Mouse (Mus musculus): ENCODE measurements around the gene Tmem185a.
A peak's percentile ranks its signal among the peaks of the same experiment; 100 is the strongest.
"Not testable (repeated sequence)": the region's sequence is repeated elsewhere in the genome, so short reads cannot be mapped to it uniquely, and the experiment has no call there.

Tmem185a gene

DNA sequence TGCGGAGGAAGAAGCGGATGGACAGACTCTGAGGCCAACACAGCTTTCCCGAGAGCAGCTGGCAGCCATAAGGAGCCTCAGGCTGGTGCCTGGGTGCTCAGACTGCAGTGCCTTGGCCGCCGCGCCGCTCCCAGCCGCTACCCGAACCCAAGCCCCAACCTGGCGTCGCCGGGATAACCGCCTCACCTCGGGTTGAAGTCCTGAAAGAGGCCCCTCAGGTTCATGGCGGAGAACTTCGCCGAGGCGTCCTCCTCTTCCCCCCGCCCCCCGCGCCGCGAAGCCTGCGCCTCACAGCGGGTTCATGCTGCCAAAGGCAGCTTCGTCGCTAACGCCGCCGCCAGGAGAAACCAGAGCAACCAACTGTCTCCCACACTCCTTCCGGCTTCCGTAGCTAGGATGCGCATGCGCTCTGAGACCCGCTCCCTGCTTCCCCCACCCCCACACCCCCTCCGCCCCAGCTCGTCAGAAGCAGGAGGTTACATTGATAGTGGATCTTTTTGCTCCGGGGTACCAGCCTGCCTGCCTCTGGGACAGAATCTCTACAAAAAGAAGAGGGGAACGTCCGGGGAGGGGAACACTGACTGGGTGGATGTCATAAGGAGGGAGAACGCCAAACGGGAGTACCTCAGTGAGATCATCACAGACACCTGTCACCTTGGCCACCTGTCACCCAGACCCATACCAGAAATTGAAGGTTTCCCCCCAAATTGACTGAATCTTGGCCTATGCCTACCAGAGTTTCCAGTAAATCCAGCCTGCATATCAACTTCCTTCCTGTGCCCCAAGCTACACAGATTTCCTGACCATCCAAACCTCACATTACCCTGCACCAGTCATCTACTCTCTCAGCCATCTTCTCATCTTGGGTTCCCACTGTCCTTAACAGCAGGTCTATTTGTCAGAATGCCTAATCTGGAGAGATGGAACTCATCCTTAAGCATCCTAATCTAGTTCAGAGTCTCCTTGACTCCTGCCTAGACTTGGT, at the start of gene Tmem185a:
TSS of gene Tmem185a (minus strand) at position 389 of the 985 bp plus-strand sequence.
- peak; percentile 84 for DNase-seq (ENCODE audit: low spot score)

DNA sequence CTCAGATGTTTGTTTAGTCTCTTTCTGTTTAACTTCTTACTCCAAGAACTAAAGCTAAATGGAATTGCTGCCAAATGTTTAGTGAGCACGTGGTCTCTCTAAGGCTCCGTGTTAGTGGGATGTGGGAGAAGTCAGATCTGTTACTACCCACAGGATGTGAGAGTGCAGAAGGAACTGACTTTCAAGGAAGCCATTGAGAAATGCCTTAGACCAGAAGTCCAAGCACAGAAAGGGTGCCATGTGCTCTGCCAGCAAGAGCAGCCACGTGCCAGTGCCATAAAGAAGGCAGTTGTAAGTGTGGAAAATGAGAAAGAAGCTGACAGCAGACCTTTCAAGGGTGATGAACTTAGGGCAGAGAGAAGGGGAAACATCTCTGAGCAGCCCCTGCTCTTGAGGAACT, 37.4 kb upstream of the Tmem185a start:
- DNase-seq (ENCODE audit: low spot score) = not testable (repeated sequence)

- not testable (repeated sequence) for DNase-seq (ENCODE audit: low spot score)
These were observed 10.3 kb upstream of the Tmem185a start for GRCm38 (mm10) chrX:70487328-70487727.

DNA sequence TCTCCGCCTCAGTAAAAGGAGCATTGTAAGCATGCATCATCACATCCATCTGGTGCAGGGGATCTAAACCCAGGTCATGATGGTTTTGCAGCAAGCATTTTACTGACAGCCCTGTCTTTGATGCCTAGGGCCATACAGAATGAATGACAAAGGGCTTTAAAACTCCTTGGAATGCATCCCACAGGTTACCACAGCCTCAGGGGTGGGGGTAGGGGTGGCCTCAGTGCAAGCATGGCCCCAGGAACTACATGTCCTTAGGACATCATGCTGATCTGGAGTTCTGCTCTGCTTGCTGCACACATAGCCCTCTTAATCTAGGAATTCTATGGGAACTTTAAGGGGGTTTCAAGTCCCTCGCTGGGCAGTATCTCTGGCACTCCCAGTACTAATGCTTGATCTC, 5.2 kb upstream of the Tmem185a start:
- DNase-seq (ENCODE audit: low spot score) = no peak

- no peak for DNase-seq (ENCODE audit: low spot score)
These were observed 1.7 kb upstream of the Tmem185a start for GRCm38 (mm10) chrX:70478701-70479100.

DNA sequence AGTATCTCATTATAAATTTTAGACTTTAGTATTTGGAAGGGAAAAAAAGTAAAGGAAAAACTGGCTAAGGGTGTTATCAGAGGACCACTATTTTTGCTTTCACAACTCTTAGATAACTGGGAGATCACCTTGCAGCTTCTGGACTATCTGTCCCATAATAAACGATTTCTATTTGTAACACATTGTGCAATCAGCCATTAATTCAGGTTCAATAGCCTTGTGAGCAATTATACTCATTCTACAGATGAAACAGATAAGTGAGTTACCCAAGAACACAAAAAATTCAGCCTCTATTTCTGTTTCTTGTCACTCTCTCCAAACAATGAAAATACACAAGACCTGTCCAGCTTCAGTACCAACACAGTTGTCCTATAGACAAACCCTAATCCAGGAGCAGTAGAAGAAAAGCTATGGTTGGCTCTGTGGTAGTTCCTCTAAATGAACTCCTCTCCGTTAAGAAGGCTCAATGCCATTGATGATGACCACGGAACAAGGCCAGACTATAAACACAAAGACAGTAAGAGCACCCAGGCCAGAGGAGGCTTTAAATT, 1.7 kb downstream of the Tmem185a start:
- no peak for DNase-seq (ENCODE audit: low spot score)

DNA sequence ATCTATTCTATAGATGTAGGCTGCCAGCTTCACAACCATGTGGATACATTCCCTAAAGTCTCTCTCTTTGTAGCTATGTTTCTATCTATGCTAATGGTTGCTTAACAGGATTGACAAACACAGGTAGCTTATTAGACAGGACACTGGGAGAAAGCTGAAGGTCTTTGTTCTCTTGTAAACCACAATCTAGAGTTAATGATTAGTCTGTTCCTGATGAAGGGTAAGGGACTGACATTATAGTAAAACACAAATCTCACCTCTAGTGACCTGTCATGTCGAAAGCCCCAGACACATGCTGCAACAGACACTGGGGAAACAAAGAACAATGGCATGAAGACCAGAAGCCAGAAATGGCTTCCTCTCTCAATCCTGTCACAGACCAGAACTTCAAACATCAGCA, 10.1 kb downstream of the Tmem185a start:
- no peak for DNase-seq (ENCODE audit: low spot score)

GRCm38 (mm10) chrX:70465489-70465888, 11.5 kb downstream of the Tmem185a start:
- DNase-seq (ENCODE audit: low spot score) = no peak

DNA sequence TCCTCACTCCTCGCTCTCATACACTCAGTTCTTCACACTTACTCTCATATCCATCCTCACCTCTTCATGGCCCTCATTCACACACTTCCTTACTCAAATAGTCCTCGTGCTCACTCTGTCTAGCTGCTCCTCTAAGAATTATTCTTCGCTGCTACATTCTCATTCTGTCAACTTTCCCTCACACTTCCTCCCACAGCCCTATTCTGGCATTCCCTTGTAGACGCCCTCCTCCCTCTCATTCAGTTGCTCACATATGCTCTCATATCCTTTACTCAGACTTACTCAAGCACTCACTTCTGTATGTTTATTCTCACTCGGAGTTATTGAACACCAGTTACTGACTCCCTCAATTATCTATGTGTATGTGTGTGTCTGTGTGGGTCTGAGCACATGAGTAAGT, 13.4 kb downstream of the Tmem185a start:
- no peak for DNase-seq (ENCODE audit: low spot score)

DNA sequence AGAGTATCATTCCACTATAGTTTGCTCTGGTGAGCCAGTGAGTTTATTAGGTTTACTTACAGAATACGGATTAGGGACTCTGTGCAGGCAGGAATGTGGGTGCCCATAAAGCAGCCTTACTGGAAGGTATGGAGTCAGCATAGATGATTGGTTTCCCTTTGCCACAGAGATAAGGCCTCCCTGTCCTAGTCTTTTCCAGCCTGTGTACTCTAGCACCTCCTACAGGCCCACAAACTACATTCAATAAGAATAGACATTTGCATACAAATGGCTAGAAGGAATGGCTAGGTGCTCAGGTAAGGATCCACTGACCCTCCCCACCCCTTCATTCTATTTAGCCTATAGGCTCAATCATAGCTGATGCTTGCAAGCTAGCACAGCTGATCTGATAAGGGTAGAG, 24.6 kb downstream of the Tmem185a start:
- DNase-seq (ENCODE audit: low spot score) = not testable (repeated sequence)

DNA sequence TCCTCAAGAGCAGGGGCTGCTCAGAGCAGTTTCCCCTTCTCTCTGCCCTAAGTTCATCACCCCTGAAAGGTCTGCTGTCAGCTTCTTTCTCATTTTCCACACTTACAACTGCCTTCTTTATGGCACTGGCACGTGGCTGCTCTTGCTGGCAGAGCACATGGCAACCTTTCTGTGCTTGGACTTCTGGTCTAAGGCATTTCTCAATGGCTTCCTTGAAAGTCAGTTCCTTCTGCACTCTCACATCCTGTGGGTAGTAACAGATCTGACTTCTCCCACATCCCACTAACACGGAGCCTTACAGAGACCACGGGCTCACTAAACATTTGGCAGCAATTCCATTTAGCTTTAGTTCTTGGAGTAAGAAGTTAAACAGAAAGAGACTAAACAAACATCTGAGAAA, 51.5 kb downstream of the Tmem185a start:
- DNase-seq (ENCODE audit: low spot score) = not testable (repeated sequence)

Data from T-cell, adult 2 months (primary cell).